Mouse (Mus musculus) bone marrow macrophage, adult 2 months (primary cell): ENCODE results near the gene Ypel5. TPM values are rescaled to one million over a fixed set of nuclear protein-coding genes. Genes with fewer than 3 reads are reported as not detected.

Source experiments
- H3K27ac ChIP-seq: 2 replicates; pipeline ENCODE4 v1.5.1; 2012; ENCODE audit warnings: low read depth, low read length; ENCODE audit not compliant: insufficient read depth
- H3K4me1 ChIP-seq: 2 replicates; pipeline ENCODE4 v1.6.1; 2012; ENCODE audit warnings: low read length; ENCODE audit not compliant: control insufficient read depth, insufficient read depth
- H3K4me3 ChIP-seq: 2 replicates; pipeline ENCODE4 v1.5.1; 2012; ENCODE audit warnings: mild to moderate bottlenecking, low read length, moderate library complexity; ENCODE audit not compliant: insufficient read depth
- CTCF ChIP-seq: IDR thresholded peaks from 2 replicates; pipeline ENCODE4 v1.5.1; 2012; ENCODE audit warnings: low read depth, mild to moderate bottlenecking, low read length, moderate library complexity
- POLR2A ChIP-seq: IDR thresholded peaks from 2 replicates; pipeline ENCODE4 v1.6.1; 2012; ENCODE audit warnings: mild to moderate bottlenecking, low read depth, low read length, borderline replicate concordance
- polyA plus RNA-seq: library from polyadenylated mRNA; stranded (reverse); fragments of >200 nt; gene quantifications from 2 replicates; pipeline ENCODE4 v1.2.4, GENCODE M21; 2012; ENCODE audit not compliant: missing spikeins, insufficient read depth, insufficient read length

The Ypel5 gene
- polyA plus RNA-seq, 1 experiment = 88.3 TPM

DNA sequence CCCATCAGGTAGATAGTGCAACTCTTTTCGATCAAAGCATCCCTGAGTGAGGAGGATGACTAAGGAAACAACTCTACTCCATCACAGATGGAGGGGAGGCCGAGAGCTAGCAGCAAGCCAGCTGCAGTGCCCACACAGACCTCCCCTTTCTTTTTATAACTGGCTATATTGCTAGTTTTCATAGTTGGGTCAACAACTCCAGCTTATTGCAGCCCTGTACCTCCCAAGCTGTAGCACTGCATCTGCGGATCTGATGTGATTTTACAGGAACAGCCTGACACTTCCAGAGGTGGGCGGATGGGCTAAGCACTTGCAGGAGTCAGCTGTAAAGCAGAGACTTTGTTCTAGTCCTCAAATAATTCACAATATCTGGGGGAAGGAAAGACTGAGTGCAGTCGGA is 18.7 kb upstream of the Ypel5 start:
- Histone ChIP-seq H3K27ac (no peak overlapping the region), H3K4me3 (no peak overlapping the region), H3K4me1 (no peaks in the 10 kb centered on the region)
- no peak for TF ChIP-seq POLR2A
- TF ChIP-seq CTCF = no peak

DNA sequence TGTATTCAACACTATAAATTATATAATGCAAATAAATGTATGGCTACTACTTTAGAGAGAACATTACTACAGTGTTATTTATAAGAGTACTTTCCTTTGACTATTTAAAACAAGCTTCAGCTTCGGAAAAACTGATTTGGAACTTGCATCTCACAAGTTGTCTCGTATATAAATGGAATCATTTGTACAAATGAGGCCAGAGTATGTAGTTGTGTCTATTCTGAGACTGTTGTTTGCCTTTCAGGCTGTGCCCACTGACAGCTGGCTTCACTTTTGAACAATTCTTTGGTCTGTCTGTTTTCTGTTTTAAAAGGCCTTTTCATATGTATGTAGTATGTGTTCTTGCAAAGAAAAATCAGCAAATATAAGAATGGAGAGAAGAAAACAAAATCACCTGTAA is 16.5 kb upstream of the Ypel5 start:
- TF ChIP-seq CTCF (no peak), POLR2A (no peak)
- Histone ChIP-seq H3K4me1 (no peaks in the 10 kb centered on the region), H3K27ac (no peak overlapping the region), H3K4me3 (no peak overlapping the region)

DNA sequence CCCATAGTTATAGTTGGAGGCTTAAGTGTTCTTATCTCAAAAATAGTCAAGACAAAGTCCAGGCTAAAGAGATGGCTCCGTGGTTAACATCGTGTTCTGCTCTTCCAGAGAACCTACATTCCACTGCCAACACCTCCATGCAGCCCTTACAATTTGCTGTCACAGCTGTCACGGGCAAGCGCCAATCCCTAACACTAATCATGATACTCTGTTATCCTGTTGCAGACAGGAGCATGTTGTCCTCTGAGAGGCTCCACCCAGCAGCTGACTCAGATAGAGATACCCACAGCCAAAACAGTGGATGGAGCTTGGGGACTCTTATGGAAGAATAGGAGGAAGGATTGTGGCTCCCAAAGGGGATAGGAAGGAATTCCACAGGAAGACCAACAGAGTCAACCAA is 15.8 kb upstream of the Ypel5 start:
- H3K4me3 ChIP-seq = no peak overlapping the region
- TF ChIP-seq CTCF (no peak), POLR2A (no peak)
- no peak overlapping the region for H3K27ac ChIP-seq
- H3K4me1 ChIP-seq = no peaks in the 10 kb centered on the region

DNA sequence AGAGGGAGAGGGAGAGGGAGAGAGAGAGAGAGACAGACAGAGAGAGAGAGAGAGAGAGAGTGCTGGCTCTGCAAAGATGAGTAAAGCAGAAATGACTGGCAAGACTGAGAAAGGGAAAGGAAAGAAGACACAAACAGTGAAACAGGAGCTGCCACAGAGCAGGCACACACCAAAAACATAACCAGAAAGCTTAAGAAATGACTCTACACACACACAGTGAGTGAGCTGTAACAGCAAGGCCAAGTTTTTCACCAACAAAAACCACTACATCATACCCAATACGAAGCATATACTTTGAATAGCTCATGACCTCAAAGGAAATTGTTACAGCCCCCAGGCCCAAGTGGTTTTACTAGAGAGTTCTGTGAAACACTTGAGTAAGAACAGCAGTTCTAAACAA is 14.3 kb upstream of the Ypel5 start:
- Histone ChIP-seq H3K27ac (no peak overlapping the region), H3K4me3 (no peak overlapping the region), H3K4me1 (no peaks in the 10 kb centered on the region)
- TF ChIP-seq POLR2A (no peak), CTCF (no peak)

DNA sequence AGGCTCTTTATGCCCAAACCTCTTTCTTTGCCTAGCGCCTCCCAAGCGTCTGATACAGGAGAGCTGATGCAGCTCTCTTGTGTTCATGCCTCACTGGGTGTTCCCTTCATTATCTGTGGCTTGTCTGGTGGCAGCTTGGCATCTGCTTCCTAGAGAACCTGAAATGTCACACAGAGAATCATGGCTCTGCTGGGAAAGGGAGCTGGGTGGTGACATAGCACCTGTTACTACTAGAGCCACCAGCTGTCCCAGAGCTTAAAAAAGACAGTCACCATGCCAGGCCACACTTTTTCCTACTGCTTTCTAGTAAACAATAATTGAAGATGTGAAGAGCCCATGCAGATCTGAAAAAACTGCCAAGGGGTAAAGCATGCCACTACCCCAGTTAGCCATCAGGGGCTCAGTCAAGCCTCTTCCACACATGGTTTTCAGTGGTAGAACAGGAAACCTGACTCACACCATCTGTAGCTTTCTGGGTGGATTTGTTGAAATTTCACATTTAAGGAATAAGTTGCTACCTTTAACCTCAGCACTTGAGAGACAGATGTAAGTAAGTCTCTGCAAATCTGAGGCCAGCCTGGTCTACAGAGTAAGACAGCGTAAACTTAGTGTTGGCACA is 9.2 kb upstream of the Ypel5 start:
- TF ChIP-seq POLR2A (no peak), CTCF (no peak)
- H3K4me1 ChIP-seq = peaks cover 3% of the 10 kb centered on the region; the same call in 1 of the 2 replicates
- no peak overlapping the region for H3K27ac ChIP-seq
- H3K4me3 ChIP-seq = no peak overlapping the region

DNA sequence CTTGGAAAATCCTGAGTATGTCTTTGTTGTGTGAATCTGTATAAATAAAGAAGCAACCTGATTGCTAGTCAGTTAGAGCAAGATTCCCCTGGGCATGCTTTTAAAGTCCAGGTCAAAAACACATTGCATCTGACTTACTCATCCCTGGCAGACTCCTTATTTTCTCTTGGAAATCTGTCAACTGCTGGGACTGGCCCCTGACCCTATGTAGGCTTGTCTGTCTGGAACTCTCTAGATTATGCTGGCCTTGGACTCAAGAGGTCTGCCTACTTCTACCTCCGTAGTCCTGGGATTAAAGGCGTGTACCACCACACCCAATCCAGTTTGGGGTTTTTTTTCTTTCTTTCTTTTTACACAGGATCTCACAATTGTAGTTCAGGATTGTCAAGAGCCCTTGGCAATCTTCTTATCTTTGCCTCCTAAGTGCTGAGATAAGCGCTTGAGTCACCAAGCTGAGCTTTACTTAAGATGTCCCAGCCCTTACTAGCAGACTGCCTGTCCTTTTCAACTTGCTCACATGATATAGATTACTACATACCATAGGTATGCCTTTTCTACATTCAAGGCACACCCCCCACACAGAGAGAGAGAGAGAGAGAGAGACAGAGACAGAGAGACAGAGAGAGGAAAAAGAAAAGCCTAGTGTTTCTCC is 8.1 kb upstream of the Ypel5 start:
- no peak overlapping the region for H3K4me3 ChIP-seq

DNA sequence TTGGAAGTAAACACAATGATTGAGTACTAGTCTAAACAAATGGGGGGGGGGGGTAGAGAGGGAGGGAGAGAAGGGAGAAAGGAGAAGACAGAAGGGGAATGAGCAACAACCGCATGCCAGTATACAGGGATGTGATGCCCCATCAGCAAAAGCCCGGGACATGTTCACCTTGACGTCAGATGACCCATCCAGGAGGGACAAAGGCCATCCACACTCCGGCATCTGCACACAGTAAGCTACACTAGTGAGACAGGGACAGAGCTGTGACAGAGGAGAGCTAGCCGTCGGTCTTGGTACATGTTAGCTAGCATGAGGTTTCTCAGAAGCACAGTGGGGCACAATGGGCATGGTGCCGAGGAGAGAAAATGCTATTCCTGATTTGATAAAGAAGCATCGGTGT is 7.6 kb upstream of the Ypel5 start:
- Histone ChIP-seq H3K27ac (no peak overlapping the region), H3K4me3 (no peak overlapping the region), H3K4me1 (peaks cover 3% of the 10 kb centered on the region; the same call in 1 of the 2 replicates)
- TF ChIP-seq CTCF (no peak), POLR2A (no peak)

More for the DNA sequence above, 8.1 kb upstream of the Ypel5 start:
- peaks cover 3% of the 10 kb centered on the region; the same call in 1 of the 2 replicates for H3K4me1 ChIP-seq
- TF ChIP-seq POLR2A = no peak
- no peak for TF ChIP-seq CTCF
- no peak overlapping the region for H3K27ac ChIP-seq

DNA sequence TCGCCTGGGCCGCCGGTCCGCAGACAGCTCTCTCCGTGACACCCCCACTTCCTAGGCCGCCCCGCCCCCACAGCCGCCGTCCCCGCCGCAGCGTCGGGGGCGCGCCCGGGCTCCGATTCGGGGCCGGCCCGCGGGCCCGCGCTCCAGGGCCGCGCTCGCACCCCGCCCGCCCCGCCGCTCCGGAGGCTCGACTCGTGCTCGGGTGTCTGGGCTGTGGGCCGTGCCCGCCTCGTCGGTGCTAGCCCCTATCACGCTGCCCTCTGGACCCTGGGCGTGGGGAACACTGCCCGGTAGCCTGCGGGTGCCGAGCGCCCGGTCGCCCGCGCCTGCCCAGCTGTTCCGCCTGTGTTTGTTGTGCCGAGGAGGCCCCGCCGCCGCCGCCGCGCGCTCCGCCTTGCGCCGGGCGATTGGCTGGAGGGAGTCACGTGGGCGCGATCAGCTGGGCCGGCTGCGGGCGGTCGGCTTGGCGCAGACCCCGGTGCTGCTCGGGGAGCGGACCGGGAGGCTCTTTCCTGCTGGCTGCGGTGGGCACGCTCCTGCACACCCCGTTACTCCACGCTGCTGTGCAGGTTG is 973 bp downstream of the Ypel5 start:
- Histone ChIP-seq H3K27ac (peak overlapping the region; percentile 88), H3K4me3 (peak overlapping the region; percentile 68), H3K4me1 (peaks cover 20% of the 10 kb centered on the region)
- TF ChIP-seq POLR2A (no peak), CTCF (no peak)

DNA sequence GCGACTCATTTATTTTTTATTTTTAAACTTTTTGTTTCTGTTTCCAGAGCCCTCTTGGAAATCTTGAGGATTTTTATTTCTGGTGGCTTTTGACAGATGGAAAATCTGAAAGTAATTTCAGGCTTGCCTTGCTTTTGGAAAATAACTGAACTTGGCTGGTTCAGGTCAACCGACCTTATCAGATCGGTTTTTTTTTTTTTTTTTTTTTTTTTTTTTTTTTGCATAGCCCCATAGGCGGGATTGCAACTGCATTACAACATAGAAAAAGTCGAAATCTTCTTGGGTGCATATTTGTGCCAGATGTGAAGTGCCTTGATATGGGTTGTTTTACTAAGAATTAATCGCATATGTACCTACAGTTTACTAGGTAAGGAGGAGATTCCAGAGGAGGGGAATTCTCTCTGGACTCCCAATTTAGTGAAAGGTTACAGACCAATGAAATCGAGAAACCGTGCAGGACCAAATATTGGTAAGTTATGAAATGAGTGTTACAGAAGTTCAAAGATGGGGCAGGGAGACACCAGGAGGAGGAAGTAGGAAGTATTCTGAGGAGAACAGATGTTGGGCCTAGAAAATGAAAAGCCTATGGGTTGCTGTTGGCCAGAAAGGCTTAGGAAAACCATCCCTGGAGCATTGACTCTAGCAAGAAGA is 1.7 kb downstream of the Ypel5 start:
- TF ChIP-seq CTCF (no peak), POLR2A (no peak)
- peaks cover 20% of the 10 kb centered on the region for H3K4me1 ChIP-seq
- H3K4me3 ChIP-seq = peak overlapping the region; percentile 68
- H3K27ac ChIP-seq = peak overlapping the region; percentile 88

DNA sequence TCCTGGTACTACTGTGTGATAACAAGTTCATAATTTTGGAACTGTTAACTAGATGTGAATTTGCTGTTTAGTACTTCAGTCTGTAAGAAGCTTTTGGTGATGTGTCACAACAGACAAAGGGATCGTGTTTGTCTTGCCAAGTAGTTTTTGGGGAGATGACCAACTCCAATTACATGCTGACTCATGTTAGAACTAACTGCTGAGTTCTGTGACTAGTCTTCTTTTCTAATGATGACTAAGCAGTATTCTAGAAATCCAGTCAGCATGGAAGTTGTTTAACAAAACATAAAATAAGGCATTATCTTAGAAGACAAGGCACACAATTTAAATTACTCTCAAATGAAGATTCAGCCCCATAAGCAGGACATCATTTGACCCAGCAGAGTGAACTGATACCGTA is 2.7 kb downstream of the Ypel5 start:
- Histone ChIP-seq H3K27ac (no peak overlapping the region), H3K4me3 (no peak overlapping the region), H3K4me1 (peaks cover 20% of the 10 kb centered on the region)
- TF ChIP-seq CTCF (no peak), POLR2A (no peak)
